Mouse (Mus musculus) testis, postnatal 14 days (tissue): Measurements from ENCODE around the gene Ccnd3.

Experiments
- DNase-seq: peaks from one replicate; pipeline ENCODE4 v3.0.0; 2021; ENCODE audit warnings: low spot score

Ccnd3 gene

DNA sequence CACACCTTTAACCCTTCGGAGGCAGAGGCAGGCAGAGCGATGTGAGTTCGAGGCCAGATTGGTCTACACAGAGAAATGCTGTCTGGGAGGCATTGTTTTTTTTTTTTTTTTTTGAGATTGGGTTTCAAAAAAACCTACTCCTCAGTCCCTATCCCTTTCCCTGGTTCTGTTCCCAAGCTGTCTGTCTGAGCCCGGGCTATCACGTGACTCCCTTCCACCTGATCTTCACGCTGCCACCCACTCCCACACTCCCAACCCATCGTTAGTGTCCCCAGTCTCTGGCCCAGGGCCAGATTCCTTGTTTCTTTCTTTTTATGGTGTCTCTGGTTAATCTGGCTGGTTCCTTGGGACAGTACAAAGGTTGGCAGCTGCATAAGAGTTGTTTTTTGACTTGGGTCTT, 46.2 kb downstream of the Ccnd3 start:
- no peak for DNase-seq

GRCm38 (mm10) chr17:47552994-47553393, 48.1 kb downstream of the Ccnd3 start:
- DNase-seq = no peak

GRCm38 (mm10) chr17:47554621-47555020, 49.8 kb downstream of the Ccnd3 start:
- no peak for DNase-seq

DNA sequence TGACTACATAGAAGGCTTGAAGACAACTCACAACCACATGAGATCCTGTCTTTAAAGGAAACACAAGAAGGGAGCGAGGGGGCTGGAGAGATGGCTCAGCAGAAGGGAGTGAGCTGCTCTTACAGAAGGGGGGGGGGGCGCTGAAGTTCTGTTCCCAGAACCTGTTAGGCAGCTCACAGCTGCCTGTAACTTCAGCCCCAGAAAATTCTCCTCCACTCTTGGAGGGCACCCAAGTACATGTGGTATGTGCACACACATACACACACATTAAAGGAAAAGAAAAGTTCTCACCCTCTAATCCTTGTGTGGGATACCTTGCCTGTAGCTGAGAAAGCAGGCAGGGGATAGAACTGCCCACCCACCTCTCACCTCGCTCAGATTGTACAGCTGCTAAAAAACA, 52.3 kb downstream of the Ccnd3 start:
- no peak for DNase-seq

- DNase-seq = no peak
Measured at GRCm38 (mm10) chr17:47559726-47560125, 54.9 kb downstream of the Ccnd3 start.

DNA sequence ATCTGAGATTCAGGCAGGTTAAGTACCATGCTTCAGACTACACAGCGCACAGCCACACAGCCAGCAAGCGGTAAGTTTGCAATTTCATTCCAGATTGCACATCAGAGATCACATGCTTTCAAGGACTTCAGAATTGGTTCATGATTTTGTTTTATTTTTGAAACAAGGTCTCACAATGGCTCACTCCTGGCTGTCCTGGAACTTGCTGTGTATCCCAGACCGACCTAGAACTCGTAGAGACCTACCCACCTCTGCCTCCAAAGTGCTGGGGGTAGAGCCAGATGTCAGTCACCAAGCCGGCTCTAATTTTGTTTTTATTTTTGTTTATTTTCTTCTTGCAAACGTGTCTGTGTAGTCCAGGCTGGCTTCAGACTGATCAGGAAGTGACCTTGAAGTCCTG, 58.0 kb downstream of the Ccnd3 start:
- no peak for DNase-seq

DNA sequence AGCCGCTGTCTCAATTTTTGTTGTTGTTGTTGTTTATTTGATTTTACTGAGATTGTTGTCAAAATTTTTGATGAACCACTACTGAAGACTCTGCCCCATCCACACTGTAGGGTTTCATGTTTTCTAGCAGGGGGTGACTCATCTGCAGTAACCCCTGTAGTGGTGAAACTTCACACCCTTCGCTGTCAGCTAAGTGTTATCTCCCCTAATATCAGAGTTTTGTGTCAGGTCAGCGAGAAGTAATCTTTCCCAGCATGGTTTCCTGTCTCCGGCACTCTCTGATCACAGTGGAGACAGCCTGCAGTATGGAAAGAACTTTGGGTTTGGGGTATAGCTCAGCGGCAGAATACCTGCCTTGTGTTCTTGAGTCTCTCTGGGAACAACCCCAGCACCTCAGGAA, 59.8 kb downstream of the Ccnd3 start:
- DNase-seq = no peak

DNA sequence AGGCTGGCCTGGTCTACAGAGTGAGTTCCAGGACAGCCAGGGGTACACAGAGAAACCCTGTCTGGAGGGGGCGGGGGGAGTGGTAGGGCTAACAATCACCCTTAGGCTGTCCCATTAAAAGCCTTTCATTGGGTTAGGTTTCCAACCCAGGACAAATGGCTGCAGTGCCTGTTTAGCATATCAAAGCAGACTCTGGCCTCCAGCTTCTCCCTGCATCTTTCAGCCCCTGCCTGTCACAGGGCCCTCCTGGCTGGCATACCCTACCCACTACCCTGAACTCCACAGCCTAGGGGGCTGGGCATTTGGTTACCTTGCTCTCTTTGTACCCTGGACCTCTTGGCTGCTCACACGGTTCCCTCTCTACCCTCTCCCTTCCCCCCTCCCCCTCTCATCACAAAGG, 61.3 kb downstream of the Ccnd3 start:
- no peak for DNase-seq

DNA sequence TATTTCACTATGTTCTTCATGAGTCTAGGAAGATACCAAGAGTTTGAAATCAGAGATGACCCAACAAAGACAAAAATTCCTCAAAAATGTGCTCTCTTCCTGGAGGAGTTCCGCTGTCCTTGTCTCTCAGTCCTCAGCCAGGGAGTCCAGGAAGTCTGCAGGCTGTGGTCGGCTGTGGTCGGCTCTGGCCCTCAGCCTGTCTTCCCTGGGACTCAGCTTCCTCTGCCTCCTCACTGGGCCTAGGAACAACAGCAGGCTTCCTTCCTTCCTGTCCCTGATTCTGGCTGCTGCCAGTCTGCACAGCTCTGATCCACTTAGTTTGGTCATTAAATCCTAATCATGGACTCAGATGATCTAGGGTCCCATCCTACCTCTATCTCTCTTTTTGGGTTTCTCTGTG, 62.4 kb downstream of the Ccnd3 start:
- DNase-seq = no peak

DNA sequence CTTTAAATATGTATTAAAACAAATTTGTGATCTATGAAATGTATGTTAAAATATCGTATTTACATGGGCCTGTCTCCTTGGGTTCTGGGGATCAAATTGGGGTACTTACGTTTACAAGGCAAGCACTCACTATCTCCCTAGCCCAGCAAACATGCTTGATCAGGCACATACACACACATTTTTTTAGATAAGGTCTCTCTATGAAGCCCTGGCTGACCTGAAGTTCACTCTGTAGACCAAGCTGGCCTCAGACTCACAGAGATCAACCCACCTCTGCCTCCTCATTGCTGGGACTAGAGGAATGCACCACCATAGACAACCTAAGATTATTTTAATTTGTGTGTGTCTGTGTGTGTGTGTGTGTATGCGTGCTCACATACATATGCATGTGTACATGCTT, 63.5 kb downstream of the Ccnd3 start:
- DNase-seq = no peak

- DNase-seq = no peak
Measured at GRCm38 (mm10) chr17:47568951-47569527, 64.2 kb downstream of the Ccnd3 start.

DNA sequence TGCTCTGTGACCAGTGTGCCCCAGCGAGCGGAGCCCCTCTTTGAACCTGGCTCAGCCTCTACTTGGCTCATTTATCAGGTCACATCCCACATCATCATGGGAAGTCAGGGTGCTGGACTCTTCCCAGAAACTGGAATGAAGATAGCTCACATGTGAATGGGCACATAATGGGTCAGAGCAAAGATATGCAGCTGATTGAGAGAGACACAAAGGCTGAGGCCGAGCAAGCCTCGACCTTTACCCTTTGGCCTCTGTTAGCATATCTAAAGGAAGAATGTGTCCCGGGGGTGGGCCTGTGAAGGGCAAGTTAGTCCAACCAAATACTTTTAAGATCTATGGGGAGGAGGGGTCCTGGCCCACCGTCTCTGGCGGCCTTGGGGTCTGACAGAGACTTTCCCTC, 66.8 kb downstream of the Ccnd3 start:
- no peak for DNase-seq

- no peak for DNase-seq
Measured at GRCm38 (mm10) chr17:47572436-47572835, 67.6 kb downstream of the Ccnd3 start.

DNA sequence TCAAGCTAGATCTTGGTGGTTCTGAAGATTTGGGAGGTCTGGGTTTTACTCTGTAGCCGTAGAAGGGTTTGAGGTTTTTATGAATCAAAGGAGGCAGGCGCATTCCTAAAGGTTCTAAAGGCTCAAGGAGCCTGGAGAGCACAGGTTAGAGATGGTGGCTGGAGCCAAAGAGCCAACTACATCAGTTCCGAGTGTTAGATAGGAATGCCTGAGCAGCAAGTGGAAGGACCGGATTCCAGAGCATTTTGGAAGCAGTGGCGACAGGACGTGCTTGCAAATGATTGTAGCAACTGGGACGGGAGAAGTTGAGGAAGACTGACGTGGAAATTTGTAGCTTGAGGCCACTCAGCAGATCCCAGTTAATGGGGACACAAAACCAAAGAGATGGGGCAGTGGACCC, 69.2 kb downstream of the Ccnd3 start:
- no peak for DNase-seq

DNA sequence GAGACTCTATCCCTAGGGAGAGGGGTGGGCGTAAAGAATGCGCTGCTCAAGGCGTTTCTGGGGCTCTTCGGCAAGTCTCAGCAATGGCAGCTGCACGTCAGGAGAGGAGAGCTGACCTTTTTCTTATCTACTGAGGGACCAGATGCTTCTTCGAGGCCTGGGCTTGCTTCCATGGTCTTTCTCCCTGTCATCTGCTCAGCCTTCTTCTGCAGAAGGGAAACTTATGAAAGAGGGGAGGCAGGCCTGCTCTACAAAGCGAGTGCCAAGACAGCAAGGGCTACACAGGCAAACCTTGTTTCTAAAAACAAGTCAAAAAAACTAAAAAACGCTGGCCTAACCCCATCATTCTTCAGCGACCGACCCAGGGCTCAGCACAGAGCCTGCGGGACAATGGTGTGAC, 70.0 kb downstream of the Ccnd3 start:
- DNase-seq = no peak

DNA sequence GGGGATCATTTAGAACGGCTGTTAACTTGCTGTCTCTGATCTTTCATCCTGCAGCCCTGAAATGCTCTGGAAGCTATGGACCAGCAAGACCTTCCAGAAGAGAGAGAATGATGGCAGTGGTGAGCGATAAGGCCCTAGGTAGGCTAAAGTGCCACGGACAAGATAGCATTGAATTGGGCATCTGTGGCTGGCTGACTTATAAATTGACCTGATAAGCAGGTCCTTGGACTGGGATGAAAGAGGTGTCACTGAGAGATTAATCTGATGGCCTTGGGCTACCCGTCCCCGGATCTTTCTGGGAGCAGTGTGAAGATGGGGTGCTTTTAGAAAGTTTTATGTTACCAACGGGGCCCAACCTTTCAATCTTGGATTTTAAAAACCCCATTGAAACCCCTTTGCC, 73.8 kb downstream of the Ccnd3 start:
- no peak for DNase-seq

GRCm38 (mm10) chr17:47580962-47581361, 76.1 kb downstream of the Ccnd3 start:
- no peak for DNase-seq

- no peak for DNase-seq
Measured at GRCm38 (mm10) chr17:47588517-47588916, 83.7 kb downstream of the Ccnd3 start.

GRCm38 (mm10) chr17:47591073-47591472, 86.2 kb downstream of the Ccnd3 start:
- no peak for DNase-seq

DNA sequence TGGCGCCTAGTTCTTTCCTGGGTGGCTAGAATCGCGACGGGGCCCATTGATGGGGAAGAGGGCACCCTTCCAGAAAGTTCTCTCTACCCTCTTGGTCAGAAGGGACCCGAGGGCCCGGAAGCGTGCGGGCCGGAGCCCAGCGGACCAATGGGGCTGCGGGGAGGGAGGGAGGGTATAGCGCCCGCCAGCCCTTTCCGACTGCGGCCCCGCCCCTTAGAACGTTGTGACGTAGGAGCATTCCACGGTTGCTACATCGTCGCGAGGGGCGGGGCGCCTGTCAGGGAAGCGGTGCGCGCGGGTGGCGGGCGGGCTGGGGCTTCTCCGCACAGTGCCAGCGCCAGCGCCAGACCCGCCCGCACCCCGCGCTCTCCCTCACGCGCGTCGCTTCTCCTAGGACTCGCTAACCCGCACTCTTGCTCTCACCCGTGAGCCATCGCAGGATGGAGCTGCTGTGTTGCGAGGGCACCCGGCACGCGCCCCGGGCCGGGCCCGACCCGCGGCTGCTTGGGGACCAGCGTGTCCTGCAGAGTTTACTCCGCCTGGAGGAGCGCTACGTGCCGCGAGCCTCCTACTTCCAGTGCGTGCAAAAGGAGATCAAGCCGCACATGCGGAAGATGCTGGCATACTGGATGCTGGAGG, 88.5 kb downstream of the Ccnd3 start:
- peak; percentile 90 for DNase-seq

DNA sequence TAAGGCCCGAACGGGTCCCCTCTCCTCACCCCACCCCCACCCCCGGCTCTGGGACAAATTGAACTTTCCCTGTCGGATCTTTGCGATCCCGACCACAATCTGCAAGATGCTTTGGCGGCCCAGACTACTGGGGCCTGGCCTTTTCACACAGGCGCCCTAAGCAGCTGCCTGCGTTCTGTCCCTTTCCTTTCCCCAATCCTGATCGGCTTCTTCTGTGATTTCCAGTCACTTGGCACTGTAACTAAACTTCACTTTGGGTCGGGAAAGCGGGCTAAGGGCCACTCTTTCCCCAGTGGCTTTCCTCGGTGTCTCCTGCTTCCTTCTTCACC, 89.0 kb downstream of the Ccnd3 start:
- no peak for DNase-seq

- DNase-seq = no peak
Measured at GRCm38 (mm10) chr17:47594183-47594968, 89.5 kb downstream of the Ccnd3 start.

- DNase-seq = no peak
Measured at GRCm38 (mm10) chr17:47594969-47595247, 90.1 kb downstream of the Ccnd3 start.
